Mouse (Mus musculus) CH12.LX (cell line): ENCODE measurements around the gene Slc24a3.

Experiments
- BHLHE40 ChIP-seq: IDR thresholded peaks from 2 replicates; pipeline ENCODE4 v1.6.1; 2011; ENCODE audit warnings: mild to moderate bottlenecking, low read depth, low read length, improper control_type of control experiment
- CHD2 ChIP-seq: IDR thresholded peaks from 2 replicates; pipeline ENCODE4 v1.6.1; 2011; ENCODE audit warnings: low read length, improper control_type of control experiment
- CTCF ChIP-seq, 2 experiments: IDR thresholded peaks in 1 of 2; conservative IDR thresholded peaks in 1 of 2; 2 replicates each; pipeline ENCODE4 v1.5.1; 2011 to 2012; ENCODE audit warnings: low read depth in 2 of 2, low read length in 2 of 2, improper control_type of control experiment in 1 of 2, inconsistent platforms in 1 of 2, mild to moderate bottlenecking in 1 of 2, moderate library complexity in 1 of 2
- ELF1 ChIP-seq: IDR thresholded peaks from 2 replicates; pipeline ENCODE4 v1.6.1; 2014; ENCODE audit warnings: low read depth, mild to moderate bottlenecking, inconsistent platforms, low read length, improper control_type of control experiment
- EP300 ChIP-seq: IDR thresholded peaks from 2 replicates; pipeline ENCODE4 v1.6.1; 2011; ENCODE audit warnings: low read length, improper control_type of control experiment
- JUND ChIP-seq: conservative IDR thresholded peaks from 2 replicates; pipeline ENCODE4 v1.6.1; 2011; ENCODE audit warnings: low read depth, low read length, improper control_type of control experiment
- POLR2A ChIP-seq: IDR thresholded peaks from 2 replicates; pipeline ENCODE4 v1.6.1; 2011; ENCODE audit warnings: low read depth, mild to moderate bottlenecking, improper control_type of control experiment, low read length
- RAD21 ChIP-seq: IDR thresholded peaks from 2 replicates; pipeline ENCODE4 v1.6.1; 2011; ENCODE audit warnings: low read depth, mild to moderate bottlenecking, low read length, improper control_type of control experiment, moderate library complexity
- SIN3A ChIP-seq: IDR thresholded peaks from 2 replicates; pipeline ENCODE4 v1.6.1; 2012; ENCODE audit warnings: low read length, improper control_type of control experiment, inconsistent platforms
- TCF12 ChIP-seq: IDR thresholded peaks from 2 replicates; pipeline ENCODE4 v1.6.1; 2014; ENCODE audit warnings: low read depth, mild to moderate bottlenecking, inconsistent platforms, low read length, improper control_type of control experiment
- UBTF ChIP-seq: IDR thresholded peaks from 2 replicates; pipeline ENCODE4 v1.6.1; 2012; ENCODE audit warnings: low read depth, mild to moderate bottlenecking, inconsistent platforms, low read length, improper control_type of control experiment, moderate library complexity
- USF1 ChIP-seq: IDR thresholded peaks from 2 replicates; pipeline ENCODE4 v1.6.1; 2014; ENCODE audit warnings: low read depth, mild to moderate bottlenecking, inconsistent platforms, low read length, improper control_type of control experiment
- ZC3H11A ChIP-seq: IDR thresholded peaks from 2 replicates; pipeline ENCODE4 v1.6.1; 2012; ENCODE audit warnings: low read depth, mild to moderate bottlenecking, inconsistent platforms, low read length, improper control_type of control experiment
- ZKSCAN1 ChIP-seq: IDR thresholded peaks from 2 replicates; pipeline ENCODE4 v1.6.1; 2012; ENCODE audit warnings: low read depth, inconsistent platforms, low read length, improper control_type of control experiment, borderline replicate concordance

- TF ChIP-seq ZKSCAN1 (no peak), SIN3A (no peak), ELF1 (no peak), RAD21 (no peak), CTCF (conservative IDR thresholded peaks at IDR 0.05 in 1 of 2, IDR thresholded peaks at IDR 0.05 in 1 of 2; ENCODE audit: low read depth in 2 of 2, low read length in 2 of 2) (no peak), POLR2A (no peak), TCF12 (no peak), CHD2 (no peak), JUND (no peak), EP300 (no peak), USF1 (no peak), UBTF (no peak), BHLHE40 (no peak), ZC3H11A (no peak)
Measured at GRCm38 (mm10) chr2:145429982-145430381, 262.4 kb downstream of the Slc24a3 start.
